ENCODE assay signal across 20 mouse cellular contexts in the genomic region with DNA sequence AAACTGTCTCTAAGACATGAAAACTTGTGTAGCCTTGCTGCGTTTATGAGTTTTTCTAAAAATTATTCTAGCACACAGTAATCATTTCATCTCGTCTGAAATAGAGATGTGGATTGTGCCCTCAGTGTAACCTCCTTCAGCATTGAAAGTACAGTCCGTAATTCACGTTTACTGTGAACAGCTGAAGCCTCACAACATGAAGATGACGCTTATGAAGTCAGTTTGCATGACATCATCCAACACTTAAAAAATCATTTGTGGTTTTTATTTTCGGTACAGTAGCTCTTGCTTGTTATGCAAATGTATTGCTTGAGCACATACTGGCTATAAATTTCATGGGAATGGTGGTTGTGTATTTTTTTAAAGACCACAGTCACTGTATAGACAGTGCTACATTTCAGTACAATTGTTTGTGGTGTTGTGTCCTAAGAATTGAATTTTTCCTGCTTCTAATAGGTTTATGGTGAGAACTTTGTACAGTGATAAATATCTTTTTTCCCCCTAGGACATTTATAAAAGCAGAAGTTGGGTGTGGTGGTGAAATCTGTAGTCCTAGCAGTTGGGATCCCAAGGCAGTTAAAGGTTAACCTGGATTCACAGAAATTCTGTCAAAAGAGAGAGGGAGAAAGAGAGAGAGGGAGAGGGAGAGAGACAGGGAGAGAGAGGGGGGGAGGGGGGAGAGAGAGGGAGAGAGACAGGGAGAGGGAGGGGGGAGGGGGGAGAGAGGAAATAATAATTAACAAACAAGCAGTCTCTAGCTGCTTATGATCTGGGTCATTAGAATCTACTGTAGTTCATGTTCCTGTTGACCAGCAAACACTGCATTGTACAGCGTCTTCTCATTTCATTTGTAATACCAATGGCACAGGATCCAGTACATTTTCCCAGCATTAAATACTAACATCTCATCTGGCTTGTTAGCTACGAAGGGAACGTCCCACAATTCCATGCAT. TPM values are rescaled to one million over a fixed set of nuclear protein-coding genes. Genes with fewer than 3 reads are reported as not detected.
A peak's percentile ranks its signal among the peaks of the same experiment; 100 is the strongest.
DNase-seq lines count a peak whose midpoint lies in the region; ATAC-seq and TF ChIP-seq lines count a peak whose summit lies in the region.
"Had no signal": no experiment of that assay in that cellular context is flagged by ENCODE, and none has a peak within 500 bp of the region (broad histone marks: within the 10 kb centered on the region; RNA-seq: fewer than 3 reads in every experiment).

No protein-coding gene starts in this region.

- H3K36me3 ChIP-seq in kidney, adult 2 months (ENCODE audit: control insufficient read depth, insufficient read depth, low read length): no peaks in the 10 kb centered on the region
- H3K36me3 ChIP-seq in kidney, embryonic 15.5 days: no peaks in the 10 kb centered on the region
- no peaks in the 10 kb centered on the region for H3K36me3 ChIP-seq in C2C12 (ENCODE audit: control insufficient read depth, insufficient read depth)
- H3K36me3 ChIP-seq: embryonic facial prominence, embryonic 10.5 days; G1E; heart, embryonic 15.5 days; hindbrain, embryonic 10.5 days had no signal

- no peak overlapping the region for H3K9ac ChIP-seq in kidney, embryonic 15.5 days
- H3K9ac ChIP-seq: forebrain, embryonic 13.5 days; heart, embryonic 15.5 days; hindbrain, embryonic 14.5 days had no signal

- H3K4me3 ChIP-seq in kidney, adult 2 months (ENCODE audit: insufficient read depth, low read depth, low read length): no peak overlapping the region
- H3K4me3 ChIP-seq in kidney, embryonic 15.5 days (replicated peaks): no peak overlapping the region
- H3K4me3 ChIP-seq in C2C12 (ENCODE audit: insufficient read depth, poor library complexity, severe bottlenecking): no peak overlapping the region
- H3K4me3 ChIP-seq: embryonic facial prominence, embryonic 10.5 days; forebrain, embryonic 13.5 days; heart, adult 2 months; heart, embryonic 15.5 days; hindbrain, embryonic 10.5 days had no signal

- no peaks in the 10 kb centered on the region for H3K79me3 ChIP-seq in C2C12 (ENCODE audit: low read depth)

- no peaks in the 10 kb centered on the region for H3K9me3 ChIP-seq in kidney, embryonic 15.5 days (replicated peaks)
- H3K9me3 ChIP-seq: embryonic facial prominence, embryonic 10.5 days; forebrain, embryonic 13.5 days; G1E; heart, embryonic 15.5 days; hindbrain, embryonic 10.5 days had no signal

- peak; percentile 43 for DNase-seq in kidney, adult 2 months
- no peak for DNase-seq in embryo, embryonic 9.5 days (ENCODE audit: extremely low spot score)
- no peak for DNase-seq in adrenal gland, adult 2 months
- DNase-seq: adrenal gland, postnatal 14 days; cerebellum, adult 11-12 months; cerebellum, adult 9-10 months; cerebellum, postnatal 25 days; gastrocnemius, postnatal 36 days; heart, adult 2 months had no signal

- ATAC-seq in kidney, embryonic 15.5 days (replicated peaks; ENCODE audit: low FRiP score): no peak
- peak; percentile 79 for ATAC-seq in granulocyte monocyte progenitor cell, adult 5-6 weeks (replicated peaks; ENCODE audit: poor library complexity, severe bottlenecking)
- peak; percentile 63 for ATAC-seq in megakaryocyte progenitor cell, adult 5-6 weeks (replicated peaks; ENCODE audit: poor library complexity)
- ATAC-seq: forebrain, embryonic 13.5 days had no signal

- H3K79me2 ChIP-seq in C2C12 (ENCODE audit: control insufficient read depth, insufficient read depth): no peaks in the 10 kb centered on the region

- peaks cover 7% of the 10 kb centered on the region; the same call in 1 of the 2 replicates for H3K4me1 ChIP-seq in kidney, adult 2 months (ENCODE audit: control insufficient read depth, insufficient read depth, low read length)
- peaks cover 17% of the 10 kb centered on the region; the same call in 1 of the 2 replicates for H3K4me1 ChIP-seq in kidney, embryonic 15.5 days
- H3K4me1 ChIP-seq: embryonic facial prominence, embryonic 10.5 days; forebrain, embryonic 13.5 days; hindbrain, embryonic 10.5 days had no signal

- no peak for TF ChIP-seq CTCF in kidney, adult 2 months (conservative IDR thresholded peaks at IDR 0.05; ENCODE audit: insufficient read depth, insufficient read length, low read depth, low read length)
- no peak for TF ChIP-seq CTCF in C2C12 (IDR thresholded peaks at IDR 0.05; ENCODE audit: control insufficient read depth, insufficient read depth, insufficient read length)

- 54% methylated on average over 9 of the region's 9 CpGs for WGBS in kidney, adult 2 months
- WGBS in kidney, embryonic 15.5 days: 65% methylated on average over 9 of the region's 9 CpGs

- TF ChIP-seq POLR2A in kidney, adult 2 months (IDR thresholded peaks at IDR 0.05; ENCODE audit: low read depth, low read length): no peak

- no peak overlapping the region for H3K4me2 ChIP-seq in kidney, embryonic 15.5 days
- H3K4me2 ChIP-seq: forebrain, embryonic 13.5 days; heart, embryonic 11.5 days; heart, embryonic 15.5 days; hindbrain, embryonic 14.5 days had no signal

- H3K27ac ChIP-seq in kidney, adult 2 months (ENCODE audit: insufficient read depth, low read depth, low read length): no peak overlapping the region
- no peak overlapping the region for H3K27ac ChIP-seq in kidney, embryonic 15.5 days
- H3K27ac ChIP-seq: embryonic facial prominence, embryonic 10.5 days; forebrain, embryonic 13.5 days; heart, adult 2 months; heart, embryonic 15.5 days; hindbrain, embryonic 10.5 days; hindbrain, embryonic 14.5 days had no signal

- H3ac ChIP-seq in C2C12 (ENCODE audit: control insufficient read depth, insufficient read length, low read depth): no peak overlapping the region

- no peaks in the 10 kb centered on the region for H3K27me3 ChIP-seq in kidney, adult 2 months (replicated peaks; ENCODE audit: control insufficient read depth, insufficient read depth, low read length)
- no peaks in the 10 kb centered on the region for H3K27me3 ChIP-seq in kidney, embryonic 15.5 days
- no peaks in the 10 kb centered on the region for H3K27me3 ChIP-seq in C2C12 (ENCODE audit: control insufficient read depth, insufficient read depth, insufficient read length)
- H3K27me3 ChIP-seq: forebrain, embryonic 13.5 days; heart, embryonic 15.5 days had no signal

TF ChIP-seq in C2C12, 6 proteins besides CTCF, POLR2A, EP300 and RAD21:
- TF ChIP-seq MYOD1 (IDR thresholded peaks at IDR 0.05; ENCODE audit: control insufficient read depth, insufficient read length, low read depth) (peak; percentile 77), FOSL1 (IDR thresholded peaks at IDR 0.05; ENCODE audit: insufficient read depth, low read length, poor library complexity, severe bottlenecking) (no peak), USF1 (IDR thresholded peaks at IDR 0.05; ENCODE audit: low read depth) (no peak), MAX (IDR thresholded peaks at IDR 0.05) (no peak), CEBPB (IDR thresholded peaks at IDR 0.05; ENCODE audit: low read depth) (no peak)
TF ChIP-seq in C2C12: peak in this region for 1.

RNA-seq across cellular contexts. Expression of a gene that starts 14.2 kb away (rescaled TPM):
- polyA plus RNA-seq in kidney, adult 2 months (2012; rRNA removed): 19.1 and 23.7 TPM in 2 replicates
- 46.0 and 48.3 TPM in 2 replicates for polyA plus RNA-seq in kidney, embryonic 15.5 days (2015; fragmentation: Nextera tagmentation; extraction: Ambion mirVana)
- 18.0 TPM for polyA plus RNA-seq in C2C12 (2012; fragmentation: generic; extraction: Trizol)
- 14.8 and 23.3 TPM in 2 replicates for total RNA-seq in granulocyte monocyte progenitor cell, adult 5-6 weeks (2014; fragmentation: Nextera tagmentation)
- 11.9 and 13.1 TPM in 2 replicates for total RNA-seq in granulocyte monocyte progenitor cell, adult 5-6 weeks (2017)
- 5.4 and 9.8 TPM in 2 replicates for total RNA-seq in megakaryocyte progenitor cell, adult 5-6 weeks (2015)
- total RNA-seq in megakaryocyte progenitor cell, adult 5-6 weeks (2017): 14.5 and 15.8 TPM in 2 replicates
- total RNA-seq in adrenal gland, adult 2 months (2021): 10 to 100 TPM; 25.5 to 29.4 TPM
- polyA plus RNA-seq in adrenal gland, adult 2 months (2012; rRNA removed): 30.5 and 33.4 TPM in 2 replicates
